Mouse (Mus musculus) CH12.LX (cell line): ENCODE data around the gene H2-T24.
A peak's percentile ranks its signal among the peaks of the same experiment; 100 is the strongest.

Source experiments
- CHD2 ChIP-seq: IDR thresholded peaks from 2 replicates; pipeline ENCODE4 v1.6.1; 2011; ENCODE audit warnings: low read length, improper control_type of control experiment
- CTCF ChIP-seq, 2 experiments: IDR thresholded peaks in 1 of 2; conservative IDR thresholded peaks in 1 of 2; 2 replicates each; pipeline ENCODE4 v1.5.1; 2011 to 2012; ENCODE audit warnings: low read depth in 2 of 2, low read length in 2 of 2, improper control_type of control experiment in 1 of 2, inconsistent platforms in 1 of 2, mild to moderate bottlenecking in 1 of 2, moderate library complexity in 1 of 2
- E2F4 ChIP-seq: IDR thresholded peaks from 2 replicates; pipeline ENCODE4 v1.6.1; 2011; ENCODE audit warnings: low read depth, low read length, improper control_type of control experiment; ENCODE audit not compliant: insufficient replicate concordance
- HCFC1 ChIP-seq: IDR thresholded peaks from 2 replicates; pipeline ENCODE4 v1.6.1; 2012; ENCODE audit warnings: low read depth, mild to moderate bottlenecking, inconsistent platforms, low read length, improper control_type of control experiment
- JUND ChIP-seq: conservative IDR thresholded peaks from 2 replicates; pipeline ENCODE4 v1.6.1; 2011; ENCODE audit warnings: low read depth, low read length, improper control_type of control experiment
- MAFK ChIP-seq: IDR thresholded peaks from 2 replicates; pipeline ENCODE4 v1.6.1; 2011; ENCODE audit warnings: low read length, improper control_type of control experiment; ENCODE audit not compliant: insufficient replicate concordance
- MAX ChIP-seq: IDR thresholded peaks from 2 replicates; pipeline ENCODE4 v1.6.1; 2011; ENCODE audit warnings: low read length, improper control_type of control experiment
- MXI1 ChIP-seq: IDR thresholded peaks from 2 replicates; pipeline ENCODE4 v1.6.1; 2011; ENCODE audit warnings: mild to moderate bottlenecking, low read depth, low read length, improper control_type of control experiment
- POLR2A ChIP-seq: IDR thresholded peaks from 2 replicates; pipeline ENCODE4 v1.6.1; 2011; ENCODE audit warnings: low read depth, mild to moderate bottlenecking, improper control_type of control experiment, low read length
- POLR2AphosphoS2 ChIP-seq: IDR thresholded peaks from 2 replicates; pipeline ENCODE4 v1.6.1; 2011; ENCODE audit warnings: low read depth, low read length, improper control_type of control experiment
- UBTF ChIP-seq: IDR thresholded peaks from 2 replicates; pipeline ENCODE4 v1.6.1; 2012; ENCODE audit warnings: low read depth, mild to moderate bottlenecking, inconsistent platforms, low read length, improper control_type of control experiment, moderate library complexity
- USF1 ChIP-seq: IDR thresholded peaks from 2 replicates; pipeline ENCODE4 v1.6.1; 2014; ENCODE audit warnings: low read depth, mild to moderate bottlenecking, inconsistent platforms, low read length, improper control_type of control experiment

GRCm38 (mm10) chr17:35958533-35959223, 61.7 kb downstream of the H2-T24 start:
- no peak for TF ChIP-seq E2F4
- no peak for TF ChIP-seq HCFC1
- no peak for TF ChIP-seq CTCF (conservative IDR thresholded peaks at IDR 0.05 in 1 of 2, IDR thresholded peaks at IDR 0.05 in 1 of 2; ENCODE audit: low read depth in 2 of 2, low read length in 2 of 2)
- no peak for TF ChIP-seq MAX
- TF ChIP-seq UBTF = no peak
- TF ChIP-seq POLR2A = 0 out of 2 replicates have a peak, but pooled peaks have one; percentile 9
- no peak for TF ChIP-seq USF1
- no peak for TF ChIP-seq JUND
- TF ChIP-seq MAFK = no peak
- TF ChIP-seq MXI1 = no peak
- TF ChIP-seq POLR2AphosphoS2 = no peak
- no peak for TF ChIP-seq CHD2
